Mouse (Mus musculus) lung, adult 2 months (tissue): ENCODE results near the gene Atf6.

Experiments
- CTCF ChIP-seq: fragments of 200-500 bp; IDR thresholded peaks from 2 replicates; pipeline ENCODE4 v1.5.1; 2011; ENCODE audit warnings: mild to moderate bottlenecking, low read length, control low read depth; ENCODE audit not compliant: insufficient read depth
- POLR2A ChIP-seq: fragments of 200-500 bp; IDR thresholded peaks from 2 replicates; pipeline ENCODE4 v1.6.1; 2011; ENCODE audit warnings: low read depth, mild to moderate bottlenecking, control low read depth, low read length, borderline replicate concordance; ENCODE audit errors: extremely low read depth

DNA sequence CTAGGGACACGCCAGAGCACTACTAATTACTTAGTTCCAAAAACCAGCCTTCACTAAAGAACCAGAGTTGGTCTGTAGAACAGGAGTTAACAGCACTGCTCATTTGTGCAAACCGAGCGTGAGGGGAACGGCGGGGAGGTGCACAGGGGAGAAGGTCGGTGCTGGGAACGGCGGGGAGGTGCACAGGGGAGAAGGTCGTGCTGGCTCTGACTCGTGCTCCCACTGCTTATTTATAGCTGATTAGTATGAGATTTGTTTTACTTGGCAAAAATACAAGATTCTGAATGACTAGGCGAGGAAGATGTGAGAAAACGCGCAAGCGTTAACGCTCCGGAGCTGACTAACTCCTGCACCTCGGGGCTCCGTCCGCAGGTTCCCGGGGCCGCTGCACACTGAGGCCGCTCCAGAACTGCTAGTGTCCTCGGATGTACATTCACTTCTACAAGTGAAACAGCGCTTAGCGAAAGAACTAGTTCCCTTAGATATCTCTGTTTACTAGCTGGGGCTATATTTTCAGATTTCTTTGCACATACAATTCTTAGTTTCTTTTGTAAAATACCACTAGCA, 96.1 kb downstream of the Atf6 start:
- TF ChIP-seq CTCF (no peak), POLR2A (no peak)
